Mouse (Mus musculus) right cerebral cortex, adult 18-20 months (tissue): ENCODE measurements around the gene Polr3e.
A peak's percentile ranks its signal among the peaks of the same experiment; 100 is the strongest.
"Not testable (repeated sequence)": the region's sequence is repeated elsewhere in the genome, so short reads cannot be mapped to it uniquely, and the experiment has no call there.

Source experiments
- DNase-seq: peaks from one replicate; pipeline ENCODE4 v3.0.0; 2022; ENCODE audit warnings: mixed read lengths

The Polr3e gene

GRCm38 (mm10) chr7:120917592-120918461 lies at the start of gene Polr3e:
Gene Polr3e (plus strand): TSS chr7:120917744.
- peak; percentile 100 for DNase-seq

GRCm38 (mm10) chr7:120869883-120870282 lies 47.7 kb upstream of the Polr3e start:
- DNase-seq = peak; percentile 46

- DNase-seq = no peak
These were observed 47.0 kb upstream of the Polr3e start for GRCm38 (mm10) chr7:120870431-120871008.

- DNase-seq = no peak
These were observed 44.5 kb upstream of the Polr3e start for GRCm38 (mm10) chr7:120873083-120873482.

- no peak for DNase-seq
These were observed 43.5 kb upstream of the Polr3e start for GRCm38 (mm10) chr7:120874021-120874420.

- no peak for DNase-seq
These were observed 42.6 kb upstream of the Polr3e start for GRCm38 (mm10) chr7:120874764-120875539.

- DNase-seq = no peak
These were observed 41.8 kb upstream of the Polr3e start for GRCm38 (mm10) chr7:120875540-120876388.

GRCm38 (mm10) chr7:120878271-120878670 lies 39.3 kb upstream of the Polr3e start:
- peak; percentile 53 for DNase-seq

- no peak for DNase-seq
These were observed 37.6 kb upstream of the Polr3e start for GRCm38 (mm10) chr7:120879972-120880371.

GRCm38 (mm10) chr7:120880770-120881169 lies 36.8 kb upstream of the Polr3e start:
- DNase-seq = no peak

GRCm38 (mm10) chr7:120881451-120881850 lies 36.1 kb upstream of the Polr3e start:
- DNase-seq = no peak

- no peak for DNase-seq
These were observed 34.9 kb upstream of the Polr3e start for GRCm38 (mm10) chr7:120882674-120883073.

- no peak for DNase-seq
These were observed 33.8 kb upstream of the Polr3e start for GRCm38 (mm10) chr7:120883523-120884290.

- DNase-seq = no peak
These were observed 32.8 kb upstream of the Polr3e start for GRCm38 (mm10) chr7:120884746-120885145.

GRCm38 (mm10) chr7:120893123-120893522 lies 24.4 kb upstream of the Polr3e start:
- no peak for DNase-seq

GRCm38 (mm10) chr7:120897054-120897453 lies 20.5 kb upstream of the Polr3e start:
- DNase-seq = no peak

GRCm38 (mm10) chr7:120897711-120898335 lies 19.7 kb upstream of the Polr3e start:
- DNase-seq = no peak

GRCm38 (mm10) chr7:120900191-120900590 lies 17.4 kb upstream of the Polr3e start:
- DNase-seq = no peak

- DNase-seq = no peak
These were observed 15.8 kb upstream of the Polr3e start for GRCm38 (mm10) chr7:120901701-120902100.

- no peak for DNase-seq
These were observed 14.6 kb upstream of the Polr3e start for GRCm38 (mm10) chr7:120902931-120903330.

- not testable (repeated sequence) for DNase-seq
These were observed 7.4 kb upstream of the Polr3e start for GRCm38 (mm10) chr7:120910172-120910571.
